Mouse (Mus musculus) ES-Bruce4 (cell line): ENCODE data around the gene Map3k3. TPM values are rescaled to one million over a fixed set of nuclear protein-coding genes. Genes with fewer than 3 reads are reported as not detected.
A peak's percentile ranks its signal among the peaks of the same experiment; 100 is the strongest.

Experiments
- H3K27ac ChIP-seq: 2 replicates; pipeline ENCODE4 v1.5.1; 2012; ENCODE audit warnings: low read length, inconsistent platforms; ENCODE audit not compliant: insufficient read depth
- H3K27me3 ChIP-seq: 2 replicates; pipeline ENCODE4 v1.6.1; 2012; ENCODE audit warnings: mild to moderate bottlenecking, low read length, inconsistent platforms; ENCODE audit not compliant: control insufficient read depth, poor library complexity, insufficient read depth, severe bottlenecking
- H3K36me3 ChIP-seq: 2 replicates; pipeline ENCODE4 v1.6.1; 2012; ENCODE audit warnings: inconsistent platforms, mild to moderate bottlenecking, low read length, moderate library complexity; ENCODE audit not compliant: control insufficient read depth, poor library complexity, insufficient read depth, severe bottlenecking
- H3K4me1 ChIP-seq: one replicate; pipeline ENCODE4 v1.8.1; 2011; ENCODE audit warnings: low read length; ENCODE audit not compliant: control insufficient read depth, insufficient read depth
- H3K4me3 ChIP-seq: 2 replicates; pipeline ENCODE4 v1.5.1; 2011; ENCODE audit warnings: low read depth, mild to moderate bottlenecking, low read length
- H3K9ac ChIP-seq: 2 replicates; pipeline ENCODE4 v1.6.1; 2012; ENCODE audit warnings: low read depth, mild to moderate bottlenecking, inconsistent platforms; ENCODE audit not compliant: poor library complexity, severe bottlenecking
- H3K9me3 ChIP-seq: replicated peaks from 2 replicates; pipeline ENCODE4 v1.6.1; 2012; ENCODE audit warnings: mild to moderate bottlenecking, low read length, inconsistent platforms; ENCODE audit not compliant: control insufficient read depth, poor library complexity, insufficient read depth, severe bottlenecking
- CTCF ChIP-seq: IDR thresholded peaks from one replicate; pipeline ENCODE4 v1.8.1; 2011; ENCODE audit warnings: low read depth, low read length
- EP300 ChIP-seq: IDR thresholded peaks from 2 replicates; pipeline ENCODE4 v1.6.1; 2011; ENCODE audit warnings: low read depth, low read length; ENCODE audit not compliant: insufficient read depth
- POLR2A ChIP-seq: IDR thresholded peaks from one replicate; pipeline ENCODE4 v1.8.1; 2011; ENCODE audit warnings: low read length; ENCODE audit not compliant: insufficient read depth
- polyA plus RNA-seq: library from polyadenylated mRNA; stranded (reverse); fragments of >200 nt; gene quantifications from 2 replicates; pipeline ENCODE4 v1.2.4, GENCODE M21; 2011; ENCODE audit warnings: low read depth; ENCODE audit not compliant: missing spikeins, insufficient read depth, insufficient read length

Gene Map3k3
- polyA plus RNA-seq, 1 experiment: 44.6 TPM

DNA sequence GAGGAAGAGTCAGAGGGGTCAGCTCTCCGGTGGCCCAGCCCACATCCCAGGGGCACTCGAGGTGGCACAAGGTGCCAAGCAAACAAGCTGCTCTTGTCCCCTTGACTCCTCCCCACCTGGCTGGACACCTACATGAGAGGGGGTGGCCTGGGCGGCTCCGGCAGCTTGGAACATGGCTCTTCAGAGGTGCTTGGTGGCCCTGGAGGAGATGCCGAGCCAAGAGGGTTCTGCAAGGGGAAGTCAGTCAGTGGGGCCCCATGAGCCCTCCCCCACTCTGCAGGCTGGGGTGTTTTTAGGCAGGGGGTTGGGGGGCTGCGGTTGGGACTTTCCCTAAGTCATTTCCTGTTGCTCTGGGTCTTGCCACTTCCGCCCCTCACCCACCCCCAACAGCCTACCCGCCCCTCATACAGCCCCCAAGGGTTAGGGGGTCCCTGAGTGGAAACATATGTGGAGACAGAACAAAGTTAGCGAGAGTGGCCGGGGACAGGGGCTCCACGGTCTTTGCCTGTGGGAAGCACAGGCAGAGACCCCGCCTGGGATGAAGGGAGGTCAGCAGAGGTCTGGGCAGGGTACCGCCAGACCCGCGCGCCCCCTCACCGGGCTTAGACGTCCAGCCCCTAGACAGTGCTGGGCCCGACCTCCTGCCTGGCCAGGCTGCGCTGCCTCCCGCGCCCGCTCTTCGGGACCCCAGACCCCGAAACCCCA is 75.0 kb downstream of the Map3k3 start:
- H3K36me3 ChIP-seq: peaks cover 3% of the 10 kb centered on the region; the same call in 1 of the 2 replicates
- peak overlapping the region; percentile 92 for H3K9ac ChIP-seq
- no peaks in the 10 kb centered on the region for H3K9me3 ChIP-seq
- H3K4me3 ChIP-seq: peak overlapping the region; percentile 74
- H3K4me1 ChIP-seq: no peaks in the 10 kb centered on the region
- no peaks in the 10 kb centered on the region for H3K27me3 ChIP-seq
- TF ChIP-seq CTCF (no peak), EP300 (no peak), POLR2A (no peak)
- no peak overlapping the region for H3K27ac ChIP-seq

DNA sequence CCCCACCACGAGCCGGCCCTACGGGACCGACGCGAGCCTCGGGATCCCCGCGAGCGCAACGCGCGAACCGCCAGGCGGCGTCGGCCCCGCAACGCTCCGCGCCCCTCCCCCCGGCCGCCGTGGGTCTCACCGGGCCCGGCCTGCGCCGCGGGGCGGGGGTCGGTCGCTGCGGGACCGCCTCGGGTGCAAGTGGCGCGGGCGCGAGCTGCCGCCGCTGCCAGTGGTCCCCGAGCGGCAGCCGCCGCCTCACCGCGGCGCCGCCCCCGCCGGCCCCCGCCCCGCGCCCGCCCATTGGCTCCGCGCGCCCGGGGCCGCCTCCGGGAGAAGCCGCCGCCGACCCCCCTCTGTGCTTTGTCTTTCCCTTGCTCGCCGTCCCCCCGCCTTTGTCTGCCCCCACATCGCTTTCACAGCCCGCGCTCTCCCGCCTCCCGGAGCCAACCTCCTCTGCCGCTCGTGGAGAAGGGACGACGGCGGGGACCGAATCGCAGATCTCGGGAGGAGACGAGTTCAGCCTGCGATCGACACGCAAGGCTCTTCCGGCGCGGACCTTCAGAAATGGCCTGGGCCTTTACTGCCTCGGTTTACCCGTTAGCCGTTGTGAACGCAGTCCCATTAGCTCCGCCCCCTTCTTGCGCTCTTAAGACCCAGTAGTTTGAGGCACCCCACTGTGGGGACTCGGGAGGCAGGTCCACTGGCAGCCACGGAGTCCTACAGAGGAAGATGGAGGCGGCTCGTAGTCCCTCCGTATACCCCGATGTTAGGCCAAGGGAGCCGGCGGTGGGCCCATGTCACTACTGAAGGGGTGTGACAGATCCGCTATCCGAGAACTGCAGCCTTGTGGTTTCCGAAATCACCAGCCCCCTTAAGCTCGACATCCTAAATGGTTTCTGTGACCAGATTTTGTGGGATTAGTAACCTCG is 75.8 kb downstream of the Map3k3 start:
- Histone ChIP-seq H3K36me3 (no peaks in the 10 kb centered on the region), H3K4me1 (no peaks in the 10 kb centered on the region), H3K9me3 (no peaks in the 10 kb centered on the region), H3K27ac (no peak overlapping the region), H3K4me3 (peak overlapping the region; percentile 74), H3K27me3 (no peaks in the 10 kb centered on the region), H3K9ac (peak overlapping the region; percentile 92)
- TF ChIP-seq CTCF (no peak), EP300 (no peak), POLR2A (no peak)

DNA sequence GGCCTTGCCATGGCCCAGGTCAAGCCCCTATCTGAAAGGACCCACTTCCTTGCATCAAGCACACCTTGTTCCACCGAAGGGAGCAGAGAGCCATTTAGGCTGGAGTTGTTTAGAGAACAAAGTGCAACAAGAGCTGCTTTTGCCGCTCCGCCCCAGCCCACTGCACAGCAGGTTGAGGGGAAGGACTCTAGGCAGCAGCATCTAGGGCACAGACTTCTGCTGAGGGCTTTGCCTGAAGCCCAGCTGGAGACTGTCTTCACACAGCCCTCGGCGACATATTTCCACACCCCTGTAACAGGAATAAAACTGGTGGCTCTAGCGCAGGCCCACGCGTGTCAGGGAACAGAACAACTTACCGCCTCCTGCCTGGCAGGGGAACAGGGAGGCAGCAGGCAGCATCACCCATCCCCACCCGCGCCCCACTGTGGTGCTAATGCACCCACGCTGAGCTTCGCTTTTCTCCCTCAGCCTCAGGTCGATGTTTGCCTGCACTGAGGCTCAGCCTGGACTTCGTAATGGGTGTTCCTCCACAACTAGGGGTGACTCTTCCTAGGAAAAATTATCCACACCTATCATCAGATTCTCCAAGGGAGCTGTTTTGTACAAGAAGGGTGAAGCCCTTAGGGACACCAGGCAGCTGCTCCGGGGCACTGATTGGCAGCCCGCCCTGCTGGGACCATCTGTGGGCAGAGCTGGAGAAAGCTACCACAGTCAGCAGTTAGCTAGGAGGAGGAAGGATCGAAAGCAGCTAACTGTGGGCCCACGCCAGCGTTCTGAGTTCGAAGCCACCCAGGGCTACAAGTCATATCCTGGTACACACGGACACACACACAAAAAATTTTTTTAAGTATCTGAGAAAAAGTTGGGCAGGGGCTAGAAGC is 76.7 kb downstream of the Map3k3 start, which contains the start of the genes Gm10840 and Limd2:
Gene Gm10840 (plus strand): TSS at position 10 of the 881 bp plus-strand sequence.
Gene Limd2 (minus strand): TSS at position 20 of the 881 bp plus-strand sequence.
- no peak for TF ChIP-seq POLR2A
- TF ChIP-seq EP300: no peak
- no peak for TF ChIP-seq CTCF
- no peaks in the 10 kb centered on the region for H3K36me3 ChIP-seq

DNA sequence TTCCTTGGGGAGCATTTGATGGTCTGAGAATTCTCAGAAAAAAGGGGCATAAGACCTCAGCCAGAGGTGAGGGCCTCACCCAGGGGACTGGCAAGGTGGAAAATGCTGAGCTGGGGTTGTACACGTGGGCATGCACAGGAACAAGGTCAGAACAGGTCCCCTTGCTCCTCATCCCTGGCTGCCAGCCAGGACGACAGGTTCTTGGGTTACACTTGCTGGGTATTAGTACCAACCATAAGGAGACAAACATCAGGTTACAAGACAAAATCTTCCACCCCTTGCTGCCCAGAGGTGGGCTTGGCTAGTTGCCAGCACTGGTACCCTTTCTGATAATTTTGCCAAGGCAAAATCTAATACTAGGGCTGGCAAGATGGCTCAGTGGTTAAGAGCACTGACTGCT is 77.8 kb downstream of the Map3k3 start:
- TF ChIP-seq EP300 (no peak), CTCF (no peak), POLR2A (no peak)
- Histone ChIP-seq H3K27me3 (no peaks in the 10 kb centered on the region), H3K27ac (no peak overlapping the region), H3K9me3 (no peaks in the 10 kb centered on the region), H3K9ac (no peak overlapping the region), H3K36me3 (no peaks in the 10 kb centered on the region), H3K4me1 (no peaks in the 10 kb centered on the region), H3K4me3 (no peak overlapping the region)

More for the DNA sequence above, 76.7 kb downstream of the Map3k3 start, which contains the start of the genes Gm10840 and Limd2:
- Histone ChIP-seq H3K4me3 (peak within 1 kb of the TSS; percentile 74), H3K9me3 (no peaks in the 10 kb centered on the region), H3K4me1 (no peaks in the 10 kb centered on the region), H3K9ac (peak within 1 kb of the TSS; percentile 92), H3K27ac (no peak within 1 kb of the TSS), H3K27me3 (no peaks in the 10 kb centered on the region)

DNA sequence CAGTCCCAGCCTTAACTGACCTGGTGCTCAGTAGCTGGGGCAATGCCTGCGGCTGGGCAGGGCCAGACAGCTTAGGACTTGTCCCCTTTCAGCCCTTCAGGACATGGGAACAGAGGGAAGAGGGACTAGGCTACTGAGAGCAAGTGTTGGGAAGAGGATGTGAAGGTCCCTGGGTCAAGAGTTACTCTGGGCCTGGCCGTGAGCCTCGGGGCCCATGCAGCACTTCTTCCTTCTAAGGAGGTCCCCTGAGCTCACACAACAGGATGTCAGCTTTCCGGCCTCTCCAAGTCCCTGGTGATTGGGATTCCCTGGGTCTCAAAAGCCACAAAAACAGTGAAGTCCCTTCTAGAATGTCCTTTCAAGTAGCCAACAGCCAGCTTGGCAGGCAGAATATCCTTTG is 79.1 kb downstream of the Map3k3 start:
- Histone ChIP-seq H3K27ac (no peak overlapping the region), H3K27me3 (no peaks in the 10 kb centered on the region), H3K36me3 (peaks cover 2% of the 10 kb centered on the region; the same call in 1 of the 2 replicates), H3K4me3 (no peak overlapping the region), H3K4me1 (no peaks in the 10 kb centered on the region), H3K9me3 (no peaks in the 10 kb centered on the region), H3K9ac (no peak overlapping the region)
- no peak for TF ChIP-seq POLR2A
- TF ChIP-seq CTCF: no peak
- TF ChIP-seq EP300: no peak
